Mouse (Mus musculus) adrenal gland, postnatal 10 days (tissue): ENCODE results near the gene Trpv2. TPM values are rescaled to one million over a fixed set of nuclear protein-coding genes. Genes with fewer than 3 reads are reported as not detected.

Experiments used
- DNase-seq: peaks from one replicate; pipeline ENCODE4 v3.0.0; 2021; ENCODE audit warnings: mixed read lengths
- total RNA-seq, 2 experiments: library from RNA; stranded (reverse); gene quantifications; 2 replicates each; pipeline ENCODE4 v1.2.3; 2021

Trpv2 gene
- total RNA-seq, 2 experiments from 2014 or later, result 5.0 to 5.6 TPM

DNA sequence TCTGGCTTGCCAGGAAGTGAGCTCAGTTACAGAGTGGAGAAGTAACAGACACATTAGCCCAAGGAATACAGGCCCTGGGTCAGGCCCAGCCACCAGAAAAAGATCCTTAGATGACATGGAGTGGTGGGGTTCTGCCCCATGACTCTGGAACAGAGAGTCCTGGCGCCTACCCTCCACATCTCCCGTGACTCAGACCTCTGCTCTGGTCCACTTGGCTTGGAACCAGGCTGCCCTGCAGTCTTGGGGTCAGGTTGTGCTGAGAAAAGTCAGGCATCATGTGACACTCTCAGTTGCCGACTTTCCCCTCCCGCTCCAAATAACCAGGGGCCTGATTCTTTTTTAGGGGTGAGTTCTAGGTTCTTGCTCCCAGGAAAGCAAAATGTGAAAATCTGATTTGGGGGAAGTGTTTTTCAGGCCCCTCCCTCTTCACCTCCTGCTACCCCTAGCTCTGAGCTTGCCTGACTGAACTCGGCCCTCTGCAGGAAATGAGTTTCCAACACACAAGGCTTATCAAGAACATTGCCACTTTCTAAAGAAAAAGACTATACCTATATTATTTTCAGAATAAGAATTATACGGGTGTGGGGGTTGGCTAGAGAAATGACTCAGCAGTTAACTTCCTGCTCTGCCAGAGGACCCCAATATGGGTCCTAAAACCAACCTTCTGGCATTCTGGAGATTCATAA lies 15.2 kb upstream of the Trpv2 start:
- peak; percentile 76 for DNase-seq

DNA sequence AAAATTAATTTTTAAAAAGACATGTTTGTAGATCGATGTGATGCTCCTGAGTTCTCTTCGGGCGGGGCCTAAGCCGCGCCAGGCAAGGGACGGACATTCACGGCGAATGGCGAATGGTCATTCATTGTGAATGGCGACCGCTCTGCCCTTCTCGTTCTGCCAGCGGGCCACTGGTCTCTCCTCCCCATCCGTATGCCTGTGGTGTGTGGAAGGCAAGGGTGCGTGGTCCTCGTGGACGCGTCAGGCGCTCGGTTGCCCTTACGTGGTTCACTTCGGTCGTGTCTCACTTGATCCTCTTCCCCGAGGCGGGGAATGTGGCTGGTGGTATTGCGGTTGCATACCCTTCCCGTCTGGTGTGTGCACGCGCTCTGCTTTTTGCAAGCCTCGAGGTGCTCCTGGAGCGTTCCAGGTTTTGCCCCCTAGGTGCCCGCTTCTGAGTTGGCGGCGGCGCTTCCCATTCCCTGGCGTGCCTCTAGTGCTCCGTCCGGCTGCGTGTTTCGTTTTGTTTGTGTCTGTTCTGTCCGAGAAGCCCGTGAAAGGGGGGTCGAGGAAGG lies 13.7 kb upstream of the Trpv2 start:
- no peak for DNase-seq

DNA sequence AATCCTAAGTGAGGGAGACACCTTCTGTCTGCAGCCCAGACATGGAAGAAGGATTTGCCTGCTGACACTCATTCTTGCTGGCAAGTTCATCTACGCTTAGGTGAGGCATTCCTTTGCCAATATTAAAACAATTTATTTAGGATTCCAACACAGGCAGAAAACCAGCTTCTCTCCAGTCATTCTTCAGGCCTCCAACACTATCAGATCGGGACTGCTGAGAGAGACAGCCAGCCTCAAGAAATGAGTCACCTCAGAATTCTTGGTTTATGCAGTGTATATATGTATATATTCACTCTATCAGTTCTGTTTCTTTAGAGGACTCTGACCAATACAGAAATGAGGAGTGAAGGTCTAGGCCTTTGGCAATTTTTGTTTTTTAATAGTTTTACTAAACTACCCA lies 10.7 kb upstream of the Trpv2 start:
- no peak for DNase-seq

DNA sequence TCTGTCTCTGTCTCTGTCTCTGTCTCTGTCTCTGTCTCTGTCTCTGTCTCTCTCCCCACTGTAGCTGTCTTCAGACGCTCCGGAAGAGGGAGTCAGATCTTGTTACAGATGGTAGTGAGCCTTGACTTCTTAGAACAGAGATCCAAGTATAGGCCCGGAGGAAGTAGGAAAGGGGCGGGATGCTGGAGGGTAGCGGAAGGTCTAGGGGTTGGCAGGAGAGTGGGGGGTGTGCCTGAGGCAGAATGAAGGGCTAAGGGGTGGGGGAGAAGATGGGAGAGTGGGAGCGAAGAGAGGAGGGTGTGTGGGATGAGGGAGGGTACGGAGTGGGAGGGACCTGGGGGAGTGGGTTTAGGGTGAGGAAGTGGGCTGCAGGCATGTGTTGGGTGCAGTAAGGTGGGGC lies 8.5 kb upstream of the Trpv2 start:
- DNase-seq, result no peak

DNA sequence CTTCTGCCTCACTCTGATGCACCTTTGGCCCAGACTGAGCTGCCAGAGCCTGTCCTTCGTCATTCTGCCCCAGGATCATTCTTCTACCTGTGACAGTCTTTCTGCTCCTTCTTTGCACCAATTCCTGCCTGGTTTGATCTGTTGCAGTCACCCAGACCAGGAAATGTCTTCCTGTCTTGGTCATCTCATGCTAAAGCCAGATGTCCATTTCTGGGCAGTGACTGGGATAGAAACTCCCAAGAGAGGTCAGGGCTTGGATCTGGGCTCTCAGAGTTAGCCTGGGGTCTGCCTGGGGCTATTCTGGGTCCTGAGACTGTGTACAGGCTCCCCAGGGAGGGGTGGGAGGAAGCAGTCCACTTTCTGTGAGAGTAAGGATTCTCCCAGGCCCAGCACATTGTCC lies 8.1 kb upstream of the Trpv2 start:
- no peak for DNase-seq

DNA sequence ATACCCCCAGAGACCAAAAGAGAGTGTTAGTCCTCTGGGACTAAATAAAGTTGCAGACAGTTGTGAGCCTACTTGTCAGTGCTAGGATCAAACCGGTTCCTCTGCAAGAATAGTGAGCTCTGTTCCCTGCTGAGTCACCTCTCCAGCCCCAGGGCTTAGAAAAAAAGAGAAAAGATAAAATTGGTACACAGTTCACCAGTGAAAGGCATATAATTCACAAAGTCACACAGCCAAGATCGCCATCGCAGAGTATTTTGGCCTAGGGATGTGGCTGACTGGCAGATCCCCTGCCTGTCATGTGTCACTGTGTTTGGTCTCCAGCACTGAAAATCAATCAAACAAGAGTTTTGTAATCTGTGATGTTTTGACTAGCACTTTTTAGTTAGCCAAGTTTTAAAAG lies 6.0 kb upstream of the Trpv2 start:
- no peak for DNase-seq

DNA sequence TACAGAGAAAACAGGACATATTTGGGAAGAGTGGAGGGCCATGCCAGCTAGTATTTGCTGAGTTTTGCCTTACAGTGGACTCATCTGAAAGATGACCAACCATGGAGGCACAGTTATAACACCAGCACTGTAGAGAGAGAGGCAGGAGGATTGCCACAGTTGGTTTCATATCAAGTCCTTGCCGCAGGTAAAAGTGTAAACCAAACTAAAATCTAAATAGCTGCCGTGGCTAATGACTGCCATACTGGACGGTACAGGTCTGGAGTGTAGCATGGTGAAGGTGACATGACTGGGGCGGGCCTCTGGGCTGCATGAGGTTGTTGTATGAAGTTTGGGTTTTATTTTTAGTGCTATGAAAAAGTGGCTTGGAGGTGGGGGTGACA lies 408 bp downstream of the Trpv2 start:
- DNase-seq, result no peak

DNA sequence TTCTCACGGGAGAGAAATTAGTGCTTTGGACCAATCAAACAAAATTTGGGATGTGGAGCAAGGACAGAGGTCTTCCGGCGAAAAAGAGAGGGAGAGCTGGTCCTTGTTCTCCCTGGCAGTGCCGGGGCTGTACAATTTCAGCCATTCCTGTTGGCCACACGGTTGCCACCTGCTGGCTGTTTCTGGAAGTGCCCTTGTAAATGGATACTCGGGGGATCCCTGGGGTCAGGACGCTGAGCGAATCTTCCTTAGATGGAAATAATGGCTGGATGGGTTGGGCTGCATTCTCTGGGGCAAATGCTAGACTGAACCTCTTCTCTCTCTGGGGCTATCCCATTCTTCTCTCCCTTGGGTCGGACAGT lies 992 bp downstream of the Trpv2 start:
- DNase-seq, result peak; percentile 91

DNA sequence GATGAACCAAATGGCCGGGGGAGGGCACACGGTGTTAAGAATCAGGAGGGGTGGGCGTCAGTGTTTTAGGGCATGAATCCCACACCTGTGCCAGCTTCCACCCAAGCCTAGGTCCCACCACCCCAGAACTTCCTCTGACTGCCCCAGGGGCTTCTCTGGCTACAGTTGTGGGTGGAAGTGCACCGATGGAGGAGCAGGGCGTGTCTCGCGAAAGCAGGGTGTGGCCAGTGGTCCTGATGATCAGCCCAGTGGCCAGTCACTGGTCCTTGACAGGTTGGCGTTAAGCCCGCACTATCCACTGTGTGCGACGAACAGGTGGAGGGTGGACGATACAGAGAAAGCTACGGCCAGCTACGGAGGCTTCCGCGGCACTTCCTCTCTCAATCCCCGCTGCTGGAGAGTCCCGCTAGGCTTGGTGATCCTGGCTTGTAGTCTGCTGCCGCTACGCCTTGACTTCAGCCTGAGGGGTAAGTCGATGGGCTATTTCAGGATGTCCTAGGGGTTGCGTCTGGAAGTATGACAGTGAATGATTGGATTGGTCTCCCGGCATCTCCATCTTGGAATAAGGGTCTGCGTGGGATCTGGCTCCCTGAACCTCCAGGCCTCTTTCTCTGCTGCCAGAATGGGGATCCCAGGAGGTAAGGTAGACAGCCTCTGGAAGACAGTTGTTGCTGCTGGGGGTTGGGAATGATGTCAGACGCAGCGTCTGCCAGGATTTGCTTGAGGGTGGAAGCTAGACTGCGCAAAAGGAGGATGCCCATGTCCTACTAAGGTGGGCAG lies 1.6 kb downstream of the Trpv2 start:
- peak; percentile 38 for DNase-seq

DNA sequence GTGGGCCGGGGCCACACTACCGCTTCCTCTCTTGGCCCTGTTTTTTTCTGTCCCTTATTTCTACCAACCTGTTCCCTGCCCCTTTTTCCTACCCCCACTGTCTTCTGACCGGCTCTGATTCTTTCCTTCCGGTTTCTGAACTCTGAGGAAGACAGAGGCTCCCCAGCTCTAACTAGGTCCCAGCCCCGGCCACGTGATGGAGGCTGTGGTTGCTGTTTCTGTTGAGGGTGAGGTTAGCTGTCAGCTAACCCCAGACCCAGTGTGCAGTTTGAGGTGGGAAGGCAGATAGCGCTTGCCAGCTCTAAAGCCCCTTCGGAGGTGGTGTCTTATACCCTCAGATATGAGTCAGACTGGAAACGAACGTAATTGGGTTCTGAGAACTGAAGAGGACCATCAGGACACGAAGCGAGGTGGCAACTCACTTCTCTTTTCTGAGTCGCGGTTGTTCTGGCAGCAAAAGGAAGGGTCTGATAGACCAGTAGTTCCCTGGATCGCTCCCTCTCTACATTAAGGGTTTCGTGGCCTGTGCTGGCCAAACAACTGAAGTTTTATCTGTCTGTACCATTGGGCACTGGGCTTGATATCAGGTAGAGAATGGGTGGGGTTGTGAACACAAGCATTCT lies 2.4 kb downstream of the Trpv2 start:
- no peak for DNase-seq

DNA sequence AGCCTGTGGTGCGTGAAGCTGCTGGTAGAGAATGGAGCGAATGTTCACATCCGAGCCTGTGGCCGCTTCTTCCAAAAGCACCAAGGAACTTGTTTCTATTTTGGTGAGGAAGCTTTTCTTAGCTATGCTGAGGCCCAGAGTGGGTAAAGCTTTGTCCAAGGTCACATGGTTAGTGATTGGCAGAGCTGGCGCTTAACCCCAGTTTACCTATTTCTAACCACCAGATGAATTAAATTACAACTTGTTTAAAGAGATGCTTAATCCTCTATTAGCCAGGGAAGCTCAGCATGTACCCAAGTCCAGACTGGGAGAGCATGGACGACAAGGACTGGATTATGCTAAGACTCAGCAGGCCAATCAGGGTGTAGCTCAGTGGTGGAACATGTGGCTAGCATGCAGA lies 8.7 kb downstream of the Trpv2 start:
- no peak for DNase-seq

DNA sequence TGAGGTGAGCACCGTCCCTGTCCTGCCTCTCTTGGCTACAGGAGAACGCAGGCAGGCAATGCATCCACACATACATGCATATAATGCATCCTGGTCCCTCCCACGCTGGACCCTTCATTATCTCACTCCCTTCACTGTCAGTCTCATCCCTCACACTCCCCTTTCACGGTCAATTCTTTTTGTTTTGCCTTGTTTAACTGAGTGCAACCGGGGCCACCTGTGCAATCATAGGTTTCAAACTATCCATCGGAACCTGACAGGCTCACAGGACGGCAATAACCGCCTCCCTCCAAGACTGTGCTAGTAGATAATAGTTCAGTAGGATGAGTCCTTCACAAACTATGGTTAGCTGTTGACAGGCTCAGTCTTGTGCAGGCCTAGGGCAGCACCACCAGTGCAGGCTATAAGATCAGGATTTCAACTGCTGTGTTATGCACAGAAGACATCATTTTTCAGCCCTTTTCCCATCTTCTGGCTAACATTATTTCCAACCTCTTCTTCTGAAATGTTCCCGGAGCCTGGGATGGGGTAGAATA lies 10.5 kb downstream of the Trpv2 start:
- DNase-seq, result no peak

DNA sequence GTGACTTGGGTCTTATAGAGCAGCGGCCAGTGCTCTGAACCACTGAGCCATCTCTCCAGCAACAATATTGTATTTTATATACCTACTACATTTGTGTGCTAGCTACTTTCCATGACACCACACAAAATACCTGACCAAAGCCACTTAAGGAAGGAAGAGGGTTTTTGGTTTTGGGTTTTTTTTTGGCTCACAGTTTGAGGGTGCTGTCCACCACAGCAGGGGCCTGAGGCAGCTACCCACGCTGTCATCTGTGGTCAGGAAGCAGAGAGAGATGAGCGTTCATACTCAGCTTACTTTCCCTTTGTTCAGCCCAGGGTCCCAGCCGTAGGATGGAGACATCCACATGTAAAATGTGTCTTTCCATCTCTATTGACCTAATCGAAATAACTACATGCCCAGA lies 12.7 kb downstream of the Trpv2 start:
- no peak for DNase-seq

DNA sequence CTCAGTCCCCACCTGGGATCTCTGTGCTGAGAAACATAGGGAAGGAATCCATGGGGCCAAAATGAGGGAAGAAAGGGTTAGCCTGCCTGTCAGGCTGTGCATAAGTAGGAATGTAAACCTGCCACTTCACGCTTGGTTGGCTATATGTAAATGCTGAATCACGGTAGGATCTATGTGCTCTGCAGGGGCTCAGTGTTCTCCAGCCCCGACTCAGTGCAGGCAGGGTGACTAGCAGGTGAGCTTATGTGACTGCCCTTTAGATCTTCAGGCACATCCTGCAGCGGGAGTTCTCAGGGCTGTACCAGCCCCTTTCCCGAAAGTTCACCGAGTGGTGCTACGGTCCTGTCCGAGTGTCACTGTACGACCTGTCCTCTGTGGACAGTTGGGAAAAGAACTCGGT lies 15.1 kb downstream of the Trpv2 start:
- DNase-seq, result no peak

DNA sequence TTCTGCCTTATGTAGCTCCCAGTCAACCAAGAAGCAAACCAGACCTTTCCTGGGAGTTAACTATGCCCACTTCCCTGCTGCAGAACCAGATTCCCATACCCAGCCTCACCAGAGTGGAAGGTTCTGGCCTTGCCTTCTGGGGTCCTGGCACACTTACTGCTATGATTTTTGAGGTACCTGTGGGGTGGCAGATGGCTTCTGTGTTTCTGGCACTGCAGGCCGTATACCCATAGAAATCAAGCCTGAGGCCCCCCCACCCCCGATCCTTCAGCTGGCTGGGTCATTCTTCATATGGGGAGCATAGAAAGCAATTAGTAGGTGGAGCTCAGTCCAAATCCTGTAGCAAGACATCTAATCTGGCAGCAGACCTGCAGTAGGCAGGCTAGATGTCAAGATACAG lies 16.7 kb downstream of the Trpv2 start:
- DNase-seq, result no peak

DNA sequence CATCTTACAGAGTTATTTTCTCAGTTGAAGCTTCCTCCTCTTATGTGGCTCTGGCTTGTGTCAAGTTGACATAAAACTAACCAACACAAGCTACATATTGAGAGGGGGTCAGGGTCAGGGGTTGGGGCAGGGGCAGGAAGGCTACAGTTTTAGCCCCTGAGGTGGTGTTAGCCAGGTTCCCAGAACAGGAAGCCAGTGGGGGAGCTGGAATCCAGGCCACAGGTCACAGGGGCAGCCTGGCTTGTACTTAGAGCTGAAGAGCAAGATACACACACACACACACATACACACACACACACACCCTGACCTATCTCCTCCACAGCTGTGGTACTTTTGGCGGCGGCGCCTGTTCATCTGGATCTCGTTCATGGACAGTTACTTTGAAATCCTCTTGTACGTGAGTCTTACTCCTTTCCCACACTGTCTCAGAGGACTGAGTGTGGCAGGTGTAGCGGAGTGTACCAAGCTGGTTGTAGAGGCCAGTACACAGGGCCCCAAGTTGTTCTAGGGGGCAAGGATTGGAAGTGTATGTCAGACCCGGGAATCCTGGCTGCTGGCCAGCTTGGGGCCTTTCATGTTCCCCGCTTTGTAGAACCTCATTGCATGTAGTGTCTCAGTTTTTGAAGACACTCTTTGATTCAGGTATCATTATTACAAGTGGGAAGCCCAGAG lies 17.8 kb downstream of the Trpv2 start:
- no peak for DNase-seq

DNA sequence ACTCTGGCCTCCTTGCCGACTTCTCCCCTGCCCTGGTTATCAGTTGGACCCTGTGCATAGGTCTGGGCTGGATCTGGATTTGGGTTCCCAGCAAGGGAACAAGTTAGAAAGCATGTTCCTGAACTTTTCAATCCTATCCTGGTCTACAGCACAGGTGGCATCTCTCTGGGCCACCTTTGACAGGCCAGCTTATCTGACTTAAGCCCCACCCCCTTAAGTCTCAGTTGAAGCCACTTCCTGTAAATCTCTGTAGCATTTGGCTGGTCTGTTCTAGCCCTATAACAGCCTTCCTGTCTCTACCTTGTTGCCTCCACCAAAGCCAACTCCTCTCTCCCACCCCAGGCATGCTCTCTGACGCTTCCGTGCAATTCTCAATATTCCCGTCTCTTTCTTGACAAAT lies 24.3 kb downstream of the Trpv2 start:
- no peak for DNase-seq

DNA sequence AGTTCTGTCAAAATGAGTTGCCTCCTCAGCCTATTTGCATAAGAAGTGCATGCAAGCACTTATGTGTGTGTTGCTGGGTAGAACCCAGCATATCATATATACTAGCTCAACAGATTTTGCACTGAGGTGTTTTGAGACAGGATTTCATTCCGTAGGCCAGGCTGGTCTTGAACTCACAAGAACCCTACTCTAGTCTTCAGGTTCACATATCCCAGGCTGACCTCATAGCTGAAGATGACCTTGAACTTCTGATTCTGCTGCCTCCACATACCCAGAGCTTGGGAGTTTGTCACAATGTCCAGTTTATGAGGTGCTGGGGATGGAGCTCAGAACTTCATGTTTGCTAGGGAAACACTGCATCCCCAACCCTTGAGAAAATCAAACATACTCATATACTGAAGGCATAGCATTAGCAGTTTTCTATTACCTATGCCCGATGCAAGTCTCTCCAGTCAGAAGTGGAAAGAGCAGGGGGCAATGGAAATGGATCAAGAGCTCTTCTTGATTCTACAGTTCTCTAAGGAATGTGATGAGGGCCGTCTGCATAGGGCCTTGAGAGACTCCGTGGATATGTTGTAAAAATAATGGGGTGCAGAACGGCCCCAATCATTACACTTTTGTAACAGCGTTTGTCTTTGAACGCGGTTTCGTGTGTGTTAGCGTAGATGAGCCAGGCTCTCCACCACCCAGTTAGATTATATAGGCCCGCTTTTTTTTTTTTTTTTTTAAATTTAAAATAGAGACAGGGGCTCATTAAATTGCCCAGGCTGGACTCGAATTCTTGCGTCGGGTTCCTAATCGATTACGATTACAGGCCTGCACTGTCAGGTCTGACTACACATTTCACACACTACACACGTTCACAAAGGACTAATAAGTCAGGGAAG lies 27.7 kb downstream of the Trpv2 start:
- no peak for DNase-seq

DNA sequence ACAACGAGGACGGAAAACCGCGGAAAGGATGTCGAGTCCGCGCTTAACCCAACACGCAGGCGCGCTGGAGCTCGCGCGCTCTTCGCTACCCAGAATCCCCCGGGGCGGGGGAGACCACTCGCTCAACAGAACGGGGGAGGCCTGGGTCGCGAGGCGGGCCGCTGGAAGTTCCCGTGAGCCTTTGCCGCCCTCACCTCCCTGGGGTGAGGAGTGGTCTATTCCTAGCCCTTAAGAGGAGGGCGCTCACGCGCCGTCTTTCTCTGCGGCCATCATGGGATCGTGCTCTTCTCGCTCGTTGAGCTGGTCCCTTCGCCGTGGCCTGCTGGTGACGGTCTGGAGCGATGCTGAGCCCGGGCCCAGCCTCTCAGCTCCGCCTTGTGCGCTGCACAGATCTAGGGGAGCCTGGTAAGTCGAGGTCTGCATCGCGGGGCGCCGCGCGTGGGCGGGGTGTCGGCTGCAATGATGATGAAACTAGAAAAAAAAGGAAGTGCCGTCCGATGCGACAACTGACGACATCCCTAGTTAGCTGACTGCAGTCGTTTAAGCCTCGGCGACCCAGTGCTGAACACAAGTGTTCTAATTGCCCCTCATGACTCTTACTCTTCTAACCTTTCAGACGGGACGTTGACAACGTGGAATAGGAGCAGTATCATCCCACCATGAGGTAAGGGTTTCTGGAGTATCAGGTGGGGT lies 28.5 kb downstream of the Trpv2 start:
- DNase-seq, result peak; percentile 97

DNA sequence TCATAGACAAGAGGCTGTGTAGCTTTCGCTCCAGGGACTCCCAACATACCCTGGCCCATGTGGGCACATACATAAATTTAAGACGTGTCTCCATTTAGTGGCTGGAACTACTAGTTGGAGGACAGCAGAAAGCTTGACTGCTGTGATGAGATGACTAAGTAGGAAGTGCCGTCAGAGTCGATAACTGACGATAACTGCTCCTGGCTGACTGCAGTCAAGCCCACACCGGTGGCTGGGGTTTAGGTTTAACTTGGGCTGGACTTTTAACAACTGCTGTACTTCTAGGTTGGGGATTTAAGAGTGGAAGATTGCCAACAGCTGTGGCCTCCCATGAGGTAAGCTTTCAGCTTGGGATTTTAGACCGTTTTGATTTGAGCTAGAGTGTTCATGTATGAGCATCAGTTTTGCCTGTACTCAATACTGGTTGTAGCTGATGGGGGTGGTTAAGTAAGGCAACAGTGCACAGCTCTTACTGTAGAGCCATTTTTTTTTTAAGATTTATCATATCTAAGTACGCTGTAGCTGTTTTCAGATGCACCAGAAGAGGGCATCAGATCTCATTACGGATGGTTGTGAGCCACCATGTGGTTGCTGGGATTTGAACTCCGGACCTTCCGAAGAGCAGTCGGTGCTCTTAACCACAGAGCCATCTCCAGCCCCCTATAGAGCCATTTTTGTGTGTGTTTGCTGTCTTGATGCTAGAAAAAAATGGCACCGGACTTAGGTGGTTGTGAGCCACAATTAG lies 29.2 kb downstream of the Trpv2 start:
- peak; percentile 45 for DNase-seq
